Mouse (Mus musculus) granulocyte monocyte progenitor cell, adult 5-6 weeks (primary cell): ENCODE measurements around the gene Smyd3. TPM values are rescaled to one million over a fixed set of nuclear protein-coding genes. Genes with fewer than 3 reads are reported as not detected.
A peak's percentile ranks its signal among the peaks of the same experiment; 100 is the strongest.

Experiments used
- ATAC-seq: replicated peaks from 2 replicates; pipeline ENCODE4 v1.8.0; 2016; ENCODE audit warnings: mild to moderate bottlenecking, moderate TSS enrichment, inconsistent platforms; ENCODE audit not compliant: poor library complexity, severe bottlenecking
- total RNA-seq, 2 experiments: library from RNA; stranded (forward) in 1 of 2; stranded (reverse) in 1 of 2; fragments of 200-712, 200-1000 nt in 1 of 2; fragments of >200 nt in 1 of 2; fragmentation: Nextera tagmentation in 1 of 2; gene quantifications; 2 replicates each; pipeline ENCODE4 v1.2.3; 2014 to 2017

The Smyd3 gene
- total RNA-seq, 2 experiments from 2014 or later = 30.2 to 34.9 TPM

GRCm38 (mm10) chr1:178933953-178934637 is 583.7 kb downstream of the Smyd3 start:
- no peak for ATAC-seq

- ATAC-seq = no peak
Measured at GRCm38 (mm10) chr1:178929531-178929930, 588.3 kb downstream of the Smyd3 start.

GRCm38 (mm10) chr1:178924492-178925183 is 593.2 kb downstream of the Smyd3 start:
- ATAC-seq = peak; percentile 95

- ATAC-seq = 0 out of 2 replicates have a peak, but pooled peaks have one; percentile 9
Measured at GRCm38 (mm10) chr1:178917194-178917902, 600.5 kb downstream of the Smyd3 start.

GRCm38 (mm10) chr1:178915056-178915455 is 602.8 kb downstream of the Smyd3 start:
- no peak for ATAC-seq

GRCm38 (mm10) chr1:178912936-178913716 is 604.7 kb downstream of the Smyd3 start:
- 0 out of 2 replicates have a peak, but pooled peaks have one; percentile 19 for ATAC-seq

- ATAC-seq = no peak
Measured at GRCm38 (mm10) chr1:178910951-178911350, 606.9 kb downstream of the Smyd3 start.

Other genes starting within 250 kb of the Smyd3 start
- gene Tfb2m, start 28.2 kb upstream of the Smyd3 start, total RNA-seq (2014; fragmentation: Nextera tagmentation) = 34.0 and 37.0 TPM in 2 replicates
- gene Tfb2m, start 28.2 kb upstream of the Smyd3 start, total RNA-seq (2017) = 30.3 and 40.0 TPM in 2 replicates
- gene Cnst, start 28.3 kb upstream of the Smyd3 start, total RNA-seq (2014; fragmentation: Nextera tagmentation) = 15.8 and 17.5 TPM in 2 replicates
- 18.4 and 19.1 TPM in 2 replicates for gene Cnst, start 28.3 kb upstream of the Smyd3 start, total RNA-seq (2017)
- 14.8 and 20.4 TPM in 2 replicates for gene Sccpdh, start 150.2 kb upstream of the Smyd3 start, total RNA-seq (2014; fragmentation: Nextera tagmentation)
- 49.9 and 60.4 TPM in 2 replicates for gene Sccpdh, start 150.2 kb upstream of the Smyd3 start, total RNA-seq (2017)
- not detected in 2 replicates for gene Kif28, start 227.2 kb upstream of the Smyd3 start, total RNA-seq (2014; fragmentation: Nextera tagmentation)
- not detected in 2 replicates for gene Kif28, start 227.2 kb upstream of the Smyd3 start, total RNA-seq (2017)